Mouse (Mus musculus): Measurements from ENCODE around the gene Olfr921.
A peak's percentile ranks its signal among the peaks of the same experiment; 100 is the strongest.

Olfr921 gene

DNA sequence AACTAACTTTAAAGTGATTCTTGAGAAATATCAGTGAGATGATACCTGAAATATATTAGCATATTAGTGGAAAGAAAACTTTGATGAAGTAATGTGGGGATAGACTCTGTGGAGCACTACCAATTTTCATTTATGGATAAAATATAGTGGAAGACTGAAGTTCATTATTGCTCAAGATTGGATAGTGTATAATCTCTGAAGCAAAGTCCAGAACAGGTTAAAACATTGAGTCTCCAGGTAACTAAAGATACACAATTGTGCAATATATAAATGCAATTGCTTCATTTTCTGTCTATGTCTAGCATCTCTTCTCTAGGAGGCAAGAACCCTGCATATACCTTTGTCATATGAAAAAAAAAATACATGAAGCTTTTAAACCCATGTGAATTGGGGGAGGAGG is at the start of gene Olfr921:
Gene Olfr921, plus strand, starts transcription at position 301 of the 400 bp plus-strand sequence.
- no peak for DNase-seq (ENCODE audit: low spot score in 2 of 2)

DNA sequence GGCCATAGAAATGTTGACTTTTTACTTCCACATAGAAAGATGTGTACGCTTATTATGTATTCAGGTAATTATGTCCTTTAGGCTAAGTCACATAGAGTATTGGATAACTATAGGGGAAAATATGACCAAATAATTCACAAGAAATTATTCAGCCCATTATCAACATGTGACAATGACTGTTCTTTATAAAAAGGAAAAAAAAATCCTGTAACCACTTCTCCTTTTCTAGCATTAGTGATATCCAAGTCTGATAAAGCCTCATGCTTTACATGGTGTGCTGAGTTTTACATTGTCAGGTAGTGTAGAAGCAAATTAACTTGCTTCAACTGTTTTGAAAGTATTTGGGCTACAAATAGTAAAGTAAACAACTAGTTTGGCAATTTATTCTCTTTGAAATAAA is 48.8 kb upstream of the Olfr921 start:
- DNase-seq (ENCODE audit: low spot score in 2 of 2), result no peak

DNA sequence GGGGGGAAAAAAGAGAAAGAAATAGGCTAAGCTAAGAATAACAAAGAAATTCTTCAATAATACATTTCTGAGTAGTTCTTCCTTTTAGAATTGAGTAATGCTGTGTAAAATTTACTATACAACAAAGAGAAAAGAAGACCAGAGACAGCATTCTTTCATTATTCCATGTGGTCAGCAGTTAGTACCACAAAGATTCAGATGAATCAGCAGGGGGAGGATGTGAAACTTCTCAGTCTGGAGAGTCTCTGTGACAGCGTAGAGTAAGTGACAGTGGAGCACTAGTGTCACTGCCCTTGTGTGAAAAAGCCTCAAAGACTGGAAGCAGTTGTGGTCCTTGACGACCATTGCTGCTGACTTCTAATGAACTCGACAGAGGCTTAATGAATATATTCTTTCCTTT is 44.6 kb upstream of the Olfr921 start:
- no peak for DNase-seq (ENCODE audit: low spot score in 2 of 2)

DNA sequence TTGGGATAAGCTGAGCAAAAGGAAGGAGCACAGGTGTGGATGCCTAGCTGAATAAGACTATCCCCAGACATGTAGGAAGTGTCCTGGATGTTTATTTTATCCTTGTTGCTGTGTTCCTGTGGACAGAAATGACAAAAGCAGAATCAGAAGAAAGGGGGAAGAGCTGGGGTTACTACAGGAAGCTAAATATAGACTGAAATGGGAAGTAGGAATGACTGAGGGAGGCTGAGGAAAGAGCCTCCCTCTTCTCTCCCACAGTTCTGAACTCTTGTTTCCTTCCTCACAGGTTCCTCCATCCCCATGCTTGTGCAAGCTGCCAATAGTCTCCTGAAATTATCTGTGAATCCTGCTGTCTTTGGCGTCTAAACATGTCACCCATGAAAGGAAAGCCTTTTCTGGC is 31.5 kb upstream of the Olfr921 start:
- DNase-seq (ENCODE audit: low spot score in 2 of 2), result no peak

DNA sequence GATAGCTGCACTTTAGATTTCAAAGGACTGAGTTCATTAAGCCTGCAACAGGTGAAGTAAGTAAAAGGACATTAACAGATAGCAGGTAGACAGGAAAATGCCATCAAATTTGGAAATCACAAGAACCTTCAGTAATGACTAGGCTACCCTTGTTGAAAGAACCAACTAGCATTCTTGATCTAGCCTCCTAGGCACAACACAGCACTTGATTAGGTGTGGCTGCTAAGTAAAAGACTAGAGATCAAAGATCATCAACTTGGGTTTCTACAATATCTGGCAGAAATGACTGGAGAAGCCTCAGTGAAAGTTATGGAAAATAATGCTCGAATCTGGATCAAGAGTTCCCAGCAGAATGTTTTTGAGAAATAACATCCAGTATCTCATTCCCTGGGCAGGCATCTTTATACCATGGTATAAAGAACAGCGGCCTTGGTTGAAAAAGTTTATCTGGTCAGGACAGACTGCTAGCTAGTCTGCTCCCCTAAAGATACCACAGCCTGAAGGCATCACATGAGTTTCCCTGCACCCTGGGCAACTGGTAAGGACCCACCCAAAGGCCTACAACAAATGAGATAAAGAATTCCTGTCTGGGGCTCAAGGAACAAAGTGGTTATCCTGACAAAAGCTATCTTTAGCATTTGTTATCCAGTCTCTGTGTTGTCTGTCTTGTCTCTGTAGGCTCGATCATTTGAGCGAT is 28.1 kb upstream of the Olfr921 start:
- DNase-seq (ENCODE audit: low spot score in 2 of 2), result no peak

DNA sequence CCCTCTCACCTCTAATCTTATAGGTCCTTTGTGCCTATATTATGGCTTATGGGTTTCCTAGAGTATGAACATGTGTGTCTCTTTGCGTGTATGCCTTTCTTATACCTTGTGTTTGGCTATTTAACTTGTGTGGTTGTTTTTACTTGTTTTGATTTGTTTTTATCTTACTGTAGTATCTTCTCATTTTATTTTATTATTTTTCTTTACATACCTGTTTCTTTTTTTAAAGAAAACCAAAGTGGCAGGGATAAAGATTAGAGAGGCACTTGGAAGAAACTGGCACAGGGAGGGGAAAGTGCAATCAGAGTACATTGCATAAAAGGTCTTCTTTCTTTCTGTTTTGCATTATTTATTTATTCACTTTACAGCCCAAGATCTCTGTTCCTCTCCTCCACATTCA is 20.9 kb upstream of the Olfr921 start, which contains the start of gene Olfr920:
Gene Olfr920, plus strand, starts transcription at position 301 of the 400 bp plus-strand sequence.
- no peak for DNase-seq (ENCODE audit: low spot score in 2 of 2)

DNA sequence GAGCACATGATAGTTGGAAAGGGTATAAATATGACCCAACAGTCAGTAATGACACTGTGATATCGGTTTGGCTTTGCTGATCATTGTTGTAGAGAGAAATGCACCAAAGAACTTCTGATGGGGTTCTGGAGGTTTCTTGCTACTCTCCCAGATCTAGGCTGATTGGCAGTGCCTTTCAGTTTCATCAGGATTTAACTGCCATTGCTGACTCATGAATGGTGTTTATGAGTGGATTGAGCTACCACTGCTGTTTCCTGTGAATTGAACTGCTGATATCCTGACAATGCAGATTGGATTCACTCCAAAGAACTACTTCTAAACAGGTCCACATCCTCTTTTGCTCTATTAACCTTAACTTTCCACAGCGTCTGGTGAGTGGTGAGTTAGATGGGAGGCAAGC is 19.8 kb downstream of the Olfr921 start:
- DNase-seq (ENCODE audit: low spot score in 2 of 2), result no peak

DNA sequence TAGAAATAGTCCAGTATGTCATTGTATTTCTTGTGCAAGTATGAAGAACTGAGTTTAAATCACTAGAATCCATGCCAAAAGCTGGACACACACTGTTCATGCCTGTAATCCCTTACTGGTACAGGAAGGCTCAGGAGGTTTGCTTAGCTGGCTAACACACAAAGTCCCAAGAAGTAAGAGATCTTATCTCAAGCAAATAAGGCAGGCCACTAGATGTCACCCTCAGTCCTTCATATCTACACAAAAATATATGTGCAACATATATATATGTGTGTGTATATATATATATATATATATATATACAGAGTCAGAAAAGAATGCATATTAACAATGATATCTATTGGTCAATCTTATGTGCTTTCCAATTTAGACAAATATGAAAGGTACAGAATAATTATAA is 32.8 kb downstream of the Olfr921 start:
- DNase-seq (ENCODE audit: low spot score in 2 of 2), result peak in 1 of 2 experiments; percentile 59

DNA sequence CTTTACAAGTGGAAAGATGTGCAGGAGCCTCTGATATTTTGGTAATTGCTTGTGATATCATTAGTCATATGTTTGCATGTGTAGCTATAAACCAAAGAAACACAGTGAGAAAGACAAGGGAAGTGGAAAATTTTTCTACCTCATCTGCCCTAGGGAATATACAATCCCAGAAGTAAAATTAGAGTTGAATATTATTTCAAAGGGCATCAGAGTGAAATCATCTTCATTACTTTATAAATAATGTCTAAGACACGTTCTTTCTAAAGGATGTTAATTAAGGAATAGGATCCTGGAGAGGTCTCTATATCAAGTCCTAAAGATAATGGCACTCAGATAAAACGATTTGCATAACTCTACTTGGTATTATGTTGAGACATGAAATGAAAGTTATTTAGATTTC is 41.4 kb downstream of the Olfr921 start, which contains the start of gene Olfr922:
Gene Olfr922, plus strand, starts transcription at position 301 of the 400 bp plus-strand sequence.
- no peak for DNase-seq (ENCODE audit: low spot score in 2 of 2)

DNA sequence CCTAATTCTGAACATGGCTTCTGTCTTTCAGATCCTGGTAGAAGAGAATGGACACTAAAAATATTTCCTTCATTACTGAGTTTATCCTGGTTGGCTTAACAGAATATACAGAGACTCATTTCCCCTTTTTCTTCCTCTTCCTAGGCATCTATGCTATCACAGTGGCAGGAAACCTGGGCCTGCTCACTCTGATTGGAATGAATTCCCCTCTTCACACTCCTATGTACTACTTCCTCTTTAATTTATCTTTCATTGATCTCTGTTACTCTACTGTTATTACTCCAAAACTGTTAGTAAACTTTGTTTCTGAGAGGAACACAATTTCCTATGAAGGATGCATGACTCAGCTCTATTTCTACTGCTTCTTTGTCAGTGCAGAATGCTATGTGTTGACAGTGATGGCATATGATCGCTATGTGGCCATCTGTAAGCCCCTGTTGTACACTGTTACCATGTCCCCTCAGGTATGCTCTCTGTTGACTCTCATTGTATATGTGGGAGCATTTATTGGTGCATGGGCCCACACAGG is 42.7 kb downstream of the Olfr921 start:
- DNase-seq (ENCODE audit: low spot score in 2 of 2), result no peak

DNA sequence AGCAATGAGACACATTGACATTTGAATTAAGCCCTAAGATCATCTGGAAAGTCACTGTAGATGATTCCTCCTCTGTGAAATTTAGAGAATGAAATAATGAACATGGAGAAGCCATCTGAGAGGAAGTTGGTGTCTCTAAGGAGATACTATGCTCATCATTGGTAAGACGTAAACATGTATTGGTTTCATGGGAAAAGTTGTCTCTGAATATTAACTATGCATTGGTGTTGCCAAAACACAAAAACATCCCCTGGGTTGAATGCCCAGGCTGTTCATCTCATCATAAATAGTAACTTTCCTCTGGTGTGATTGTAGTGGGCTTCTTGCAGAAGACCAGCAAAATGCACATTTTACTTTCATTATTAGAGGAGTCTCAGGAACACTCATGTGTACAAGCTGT is 53.4 kb downstream of the Olfr921 start, which contains the start of gene Olfr923:
Gene Olfr923, plus strand, starts transcription at position 301 of the 400 bp plus-strand sequence.
- DNase-seq (ENCODE audit: low spot score in 2 of 2), result no peak
